Mouse (Mus musculus): ENCODE measurements around the gene Rai1.

Gene Rai1

DNA sequence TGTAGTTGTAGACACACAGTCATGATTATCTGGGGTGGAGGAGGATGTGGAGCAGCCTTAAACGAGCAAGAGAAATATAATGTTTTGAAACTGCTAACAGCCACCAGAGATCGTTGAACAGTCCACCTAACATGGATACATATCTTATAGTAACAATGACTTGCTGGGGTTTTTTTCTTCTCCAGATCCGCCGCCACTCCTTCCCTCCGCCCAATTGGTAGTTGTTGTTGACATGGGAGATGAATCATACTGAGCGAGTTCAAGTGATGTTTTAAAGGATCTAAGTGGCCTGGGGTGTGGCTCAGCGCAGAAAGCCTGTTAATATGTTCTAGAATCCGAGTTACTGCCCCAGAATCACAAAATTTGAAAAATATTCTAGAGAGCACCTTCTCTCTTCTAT is 114.8 kb downstream of the Rai1 start:
- DNase-seq (ENCODE audit: low read depth, low spot score) = no peak

DNA sequence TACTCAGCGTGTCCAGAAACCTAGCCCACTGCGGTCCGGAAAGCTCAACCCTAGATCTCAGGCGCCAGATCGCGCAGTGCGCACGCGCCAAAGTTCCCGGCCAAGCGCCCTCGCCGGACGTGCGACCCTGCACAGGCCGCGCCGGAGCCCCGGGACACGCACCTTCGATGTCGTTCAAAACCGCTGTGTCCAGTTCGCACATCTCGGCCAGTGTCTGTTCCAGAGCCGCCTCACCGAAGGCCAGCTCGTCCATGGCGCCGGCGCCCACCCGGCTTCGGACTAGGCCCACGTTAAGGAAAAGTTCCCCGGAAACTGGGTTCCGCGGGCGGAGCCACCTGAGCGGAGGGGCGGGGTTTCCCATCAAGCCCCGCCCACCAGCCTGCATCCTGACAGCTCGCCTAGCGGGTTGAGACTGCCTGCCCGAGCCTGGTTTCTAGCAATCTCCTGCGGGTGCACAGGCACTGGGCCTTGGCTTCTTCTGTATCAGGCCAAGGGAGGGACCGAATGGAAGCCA is 115.5 kb downstream of the Rai1 start:
- DNase-seq (ENCODE audit: low read depth, low spot score) = no peak

GRCm38 (mm10) chr11:60221425-60221824 is 116.6 kb downstream of the Rai1 start:
- no peak for DNase-seq (ENCODE audit: low read depth, low spot score)

DNA sequence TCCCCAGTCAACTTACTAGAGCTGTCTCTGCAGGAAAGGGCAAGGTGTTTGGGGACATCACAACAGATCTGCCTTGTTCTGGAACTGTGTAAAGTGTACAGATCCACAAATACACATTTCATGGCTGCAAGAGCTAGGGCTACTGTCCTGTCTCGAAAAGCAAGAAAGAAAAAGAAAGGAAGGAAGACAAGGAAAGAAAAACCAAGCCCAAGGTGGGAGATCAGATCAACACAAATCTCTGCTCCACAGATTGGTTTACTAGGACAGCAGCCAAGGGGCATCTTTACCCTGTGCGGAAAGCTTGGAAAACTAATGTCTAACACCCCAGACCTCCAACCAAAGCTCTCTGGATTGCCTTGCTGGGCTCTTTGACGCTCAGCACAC is 117.3 kb downstream of the Rai1 start:
- no peak for DNase-seq (ENCODE audit: low read depth, low spot score)

DNA sequence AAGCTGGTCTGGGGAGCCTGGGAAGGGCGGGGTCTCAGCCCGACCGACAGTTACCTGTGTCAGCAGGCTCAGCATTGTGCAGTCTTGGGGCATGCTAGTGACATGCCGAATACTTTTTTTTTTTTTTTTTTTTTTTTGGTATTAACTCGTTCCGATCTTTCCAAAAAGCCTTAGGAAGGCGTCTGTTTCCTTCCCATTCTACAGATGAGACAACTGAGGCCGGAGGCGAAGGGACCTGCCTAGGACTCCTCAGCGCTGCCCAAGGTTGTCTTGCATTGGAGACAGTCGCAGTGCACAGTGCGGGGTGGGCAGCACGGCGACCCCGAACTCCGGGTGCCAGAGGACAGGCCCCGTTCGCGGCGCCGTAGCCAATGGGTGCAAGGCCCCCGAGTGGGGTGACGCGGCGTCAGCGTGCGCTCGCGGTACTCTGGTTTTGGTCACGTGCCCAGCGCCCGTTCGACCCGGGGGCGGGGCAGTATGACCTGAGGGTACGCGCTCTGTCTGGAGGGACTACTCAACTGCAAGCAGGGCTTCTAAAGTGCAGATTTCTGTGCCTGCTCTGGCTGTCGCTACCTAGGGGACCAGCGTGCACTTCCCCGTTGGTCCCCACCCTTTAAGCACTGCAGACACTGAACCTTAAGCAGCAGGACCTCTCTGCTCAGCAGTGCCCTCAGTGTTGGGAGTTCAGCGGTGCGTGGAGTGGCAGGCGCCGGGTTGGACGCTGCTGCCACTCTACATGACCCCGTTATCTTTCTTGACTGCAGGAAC is 117.8 kb downstream of the Rai1 start, which contains the start of gene Srebf1:
Gene Srebf1, minus strand, starts transcription at position 113 of the 768 bp plus-strand sequence.
- no peak for DNase-seq (ENCODE audit: low read depth, low spot score)

GRCm38 (mm10) chr11:60224676-60225075 is 119.9 kb downstream of the Rai1 start:
- DNase-seq (ENCODE audit: low read depth, low spot score) = no peak

- DNase-seq (ENCODE audit: low read depth, low spot score) = no peak
These were observed 121.1 kb downstream of the Rai1 start for GRCm38 (mm10) chr11:60225874-60226273.

GRCm38 (mm10) chr11:60228525-60228924 is 123.7 kb downstream of the Rai1 start:
- DNase-seq (ENCODE audit: low read depth, low spot score) = no peak

GRCm38 (mm10) chr11:60229821-60230220 is 125.0 kb downstream of the Rai1 start:
- no peak for DNase-seq (ENCODE audit: low read depth, low spot score)

GRCm38 (mm10) chr11:60230512-60230911 is 125.7 kb downstream of the Rai1 start:
- DNase-seq (ENCODE audit: low read depth, low spot score) = no peak

DNA sequence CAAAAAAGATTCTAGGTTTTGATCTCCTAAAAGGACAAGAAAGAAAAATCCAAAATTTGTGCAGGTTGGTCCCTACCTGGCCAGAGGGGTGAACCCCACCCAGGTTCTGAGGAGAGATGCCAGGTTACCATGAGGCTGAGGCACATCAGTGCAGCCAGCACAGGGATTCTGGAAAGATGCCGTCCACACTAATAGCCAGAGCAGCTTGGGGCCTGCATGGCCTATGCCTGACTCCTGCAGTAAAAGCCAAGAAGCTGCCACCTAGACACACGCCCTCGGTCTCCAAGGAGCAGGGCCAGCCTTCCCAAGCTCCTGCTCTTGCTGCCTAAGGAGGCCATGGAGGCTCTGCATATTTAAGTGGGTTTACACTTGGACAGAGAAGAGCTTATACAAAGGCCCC is 126.5 kb downstream of the Rai1 start:
- DNase-seq (ENCODE audit: low read depth, low spot score) = no peak

DNA sequence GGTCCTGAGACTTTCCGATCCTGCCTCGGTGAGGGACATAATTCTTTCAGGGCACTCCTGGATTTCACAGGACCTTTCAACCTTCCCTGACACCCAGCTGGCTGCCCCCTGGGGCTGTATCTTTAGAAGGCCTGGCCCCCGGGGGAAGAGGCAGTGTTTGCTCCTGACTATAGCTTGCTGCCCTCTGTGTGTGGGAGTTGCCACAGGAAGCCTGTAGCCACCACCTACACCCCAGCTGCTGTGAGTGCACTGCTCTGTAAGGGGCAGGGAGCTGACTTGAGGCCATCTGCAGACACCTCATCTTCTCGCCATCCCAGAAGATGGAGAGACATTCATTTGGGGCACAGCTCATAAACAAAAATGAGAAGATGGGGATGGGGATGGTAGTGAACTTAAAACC is 127.1 kb downstream of the Rai1 start:
- no peak for DNase-seq (ENCODE audit: low read depth, low spot score)

DNA sequence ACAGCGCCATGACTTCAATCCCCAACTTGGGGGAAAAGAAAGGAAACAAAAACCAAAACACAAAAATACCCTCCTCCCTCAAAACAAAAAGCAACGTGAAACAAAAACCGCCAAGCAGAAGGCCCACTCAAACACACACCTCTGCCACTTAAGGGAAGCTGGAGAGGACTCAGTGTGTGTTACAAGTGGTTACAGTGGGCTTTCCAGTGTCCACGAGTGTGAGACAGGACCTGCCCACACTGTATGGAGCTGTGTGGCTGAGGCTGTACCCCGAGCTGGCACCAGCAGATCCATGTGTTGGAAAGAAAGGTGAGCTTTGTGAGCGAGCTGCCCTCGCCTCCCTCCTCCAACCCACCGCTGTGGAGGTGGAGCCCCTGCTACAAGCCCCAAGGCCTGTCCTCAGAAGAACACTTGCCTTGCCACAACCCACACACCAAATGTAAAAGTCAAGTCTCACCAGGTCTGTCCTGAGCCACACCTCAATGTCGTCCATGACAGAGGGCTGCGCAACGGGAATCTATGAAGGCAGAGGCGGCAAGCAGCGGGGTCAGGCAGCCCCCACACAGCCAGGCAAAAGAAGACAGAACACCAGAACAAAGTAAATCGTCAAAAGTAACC is 127.7 kb downstream of the Rai1 start:
- no peak for DNase-seq (ENCODE audit: low read depth, low spot score)

GRCm38 (mm10) chr11:60233235-60233634 is 128.4 kb downstream of the Rai1 start:
- no peak for DNase-seq (ENCODE audit: low read depth, low spot score)

DNA sequence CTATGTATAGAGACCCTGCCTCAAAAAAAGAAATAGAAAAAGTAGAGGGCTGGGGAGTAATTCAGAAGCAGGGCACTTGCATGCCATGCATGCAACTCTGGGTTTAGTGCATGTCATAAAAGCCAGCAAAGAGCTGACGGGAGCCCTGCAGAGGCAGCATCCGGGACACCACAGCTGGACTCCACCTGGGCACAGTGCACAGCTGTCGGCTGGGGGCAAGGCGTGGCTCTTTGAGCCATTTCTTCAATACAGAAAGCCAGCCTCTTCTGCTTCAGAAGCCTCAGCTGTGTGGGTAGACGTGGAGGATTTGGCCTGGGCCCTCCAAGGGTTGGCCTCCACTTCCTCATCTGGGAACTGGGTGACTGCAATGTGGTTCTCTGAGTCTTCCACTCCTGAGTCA is 130.5 kb downstream of the Rai1 start:
- DNase-seq (ENCODE audit: low read depth, low spot score) = no peak

DNA sequence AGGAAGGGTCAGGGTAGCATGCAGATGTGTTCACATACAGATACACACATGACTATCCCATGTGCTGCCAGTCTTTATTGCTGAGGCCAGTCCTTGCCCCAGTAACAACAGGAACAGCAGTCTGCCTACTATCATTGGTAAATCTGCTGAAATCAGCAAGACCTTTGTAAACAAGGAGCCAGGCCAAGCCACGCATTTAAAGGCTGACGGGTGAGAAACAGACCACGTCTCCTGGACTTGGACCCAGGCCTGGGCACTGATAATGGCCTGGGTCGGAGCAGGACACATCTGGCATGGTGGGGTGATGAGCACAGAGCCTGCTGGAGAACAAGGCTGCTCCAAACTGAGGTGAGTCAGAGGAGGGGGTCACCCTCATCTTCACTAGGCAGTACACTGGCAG is 135.7 kb downstream of the Rai1 start:
- no peak for DNase-seq (ENCODE audit: low read depth, low spot score)

DNA sequence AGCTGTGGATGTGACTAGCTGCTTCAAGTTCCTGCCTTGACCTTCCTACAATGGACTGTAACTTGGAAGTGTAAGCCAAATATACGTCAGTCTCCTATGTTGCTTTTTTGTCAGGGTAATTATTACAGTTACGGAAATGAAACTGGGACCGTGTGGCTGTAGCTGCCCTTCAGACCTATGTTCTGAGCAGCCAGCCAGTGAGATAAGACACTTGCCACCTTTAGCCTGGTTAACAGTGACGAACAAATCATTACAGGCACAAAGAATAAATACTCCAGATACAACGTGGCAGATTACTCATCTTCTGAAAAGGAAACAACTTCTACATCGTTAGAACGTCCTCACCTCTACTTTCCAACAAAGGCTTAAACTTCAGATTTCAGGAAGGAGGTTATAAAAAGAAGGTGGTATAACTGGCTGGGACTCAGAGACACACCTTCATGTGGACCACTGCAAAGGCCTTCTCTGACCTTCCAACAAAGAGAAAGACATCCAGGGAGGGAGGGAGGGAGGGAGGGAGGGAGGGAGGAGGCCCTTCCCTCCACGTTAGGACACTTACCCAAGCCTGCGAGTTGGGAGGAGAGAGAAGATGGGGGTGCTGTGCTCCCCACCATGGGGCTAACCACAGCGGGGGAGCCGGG is 139.8 kb downstream of the Rai1 start:
- no peak for DNase-seq (ENCODE audit: low read depth, low spot score)

- no peak for DNase-seq (ENCODE audit: low read depth, low spot score)
These were observed 141.3 kb downstream of the Rai1 start for GRCm38 (mm10) chr11:60246077-60246476.

GRCm38 (mm10) chr11:60247753-60248550 is 143.1 kb downstream of the Rai1 start:
- DNase-seq (ENCODE audit: low read depth, low spot score) = no peak

Measured in brain, embryonic 18.5 days (tissue).